Mouse (Mus musculus): Measurements from ENCODE around the gene Bdh1. TPM values are rescaled to one million over a fixed set of nuclear protein-coding genes. Genes with fewer than 3 reads are reported as not detected.

Bdh1 gene
- total RNA-seq, 1 experiment, result 12.0 TPM

GRCm38 (mm10) chr16:31437358-31437757 lies 15.3 kb downstream of the Bdh1 start:
- H3K27ac ChIP-seq (ENCODE audit: insufficient read depth, low read depth, low read length, poor library complexity, severe bottlenecking), result no peak overlapping the region
- in situ Hi-C loops (cut with MboI; ENCODE audit: low sequenced_read_pairs in 2 of 2, unreplicated experiment in 2 of 2), result no loop called here

GRCm38 (mm10) chr16:31439529-31439928 lies 17.4 kb downstream of the Bdh1 start:
- Histone ChIP-seq H3K9ac (ENCODE audit: insufficient read depth, low read depth, low read length, poor library complexity, severe bottlenecking) (no peak overlapping the region), H3K4me3 (ENCODE audit: insufficient read depth in 1 of 2, low read depth in 1 of 2, low read length in 2 of 2, poor library complexity in 1 of 2, severe bottlenecking in 1 of 2) (no peak overlapping the region), H3K4me1 (ENCODE audit: control insufficient read depth in 2 of 2, insufficient read depth in 2 of 2, low read length in 2 of 2, poor library complexity in 1 of 2) (peaks cover 1 to 6% of the 10 kb centered on the region in 2 experiments; a peak in 2 of 4 replicates), H3K9me3 (ENCODE audit: control insufficient read depth, insufficient read depth, low read depth, low read length) (no peaks in the 10 kb centered on the region), H3K36me3 (ENCODE audit: control insufficient read depth, insufficient read depth, low read length, poor library complexity, severe bottlenecking) (no peaks in the 10 kb centered on the region), H3K27ac (ENCODE audit: insufficient read depth, low read depth, low read length, poor library complexity, severe bottlenecking) (no peak overlapping the region)
- in situ Hi-C loops (cut with MboI; ENCODE audit: low sequenced_read_pairs in 2 of 2, unreplicated experiment in 2 of 2), result no loop called here
- DNase-seq (ENCODE audit: low read depth, low spot score), result no peak
- TF ChIP-seq ZNF384 (IDR thresholded peaks at IDR 0.05; ENCODE audit: low read depth, low read length), result no peak
- no peak for TF ChIP-seq MAFK (IDR thresholded peaks at IDR 0.05; ENCODE audit: insufficient read depth, low read depth, low read length)
- no peak for TF ChIP-seq HCFC1 (IDR thresholded peaks at IDR 0.05; ENCODE audit: borderline replicate concordance, insufficient read depth, low read length)
- TF ChIP-seq CHD2 (IDR thresholded peaks at IDR 0.05; ENCODE audit: low read depth, low read length), result no peak
- TF ChIP-seq ZC3H11A (IDR thresholded peaks at IDR 0.05; ENCODE audit: borderline replicate concordance, low read depth, low read length), result no peak

More at GRCm38 (mm10) chr16:31437358-31437757, 15.3 kb downstream of the Bdh1 start:
- peaks cover 3 to 10% of the 10 kb centered on the region in 2 experiments; a peak in 2 of 4 replicates for H3K4me1 ChIP-seq (ENCODE audit: control insufficient read depth in 2 of 2, insufficient read depth in 2 of 2, low read length in 2 of 2, poor library complexity in 1 of 2)
- H3K9me3 ChIP-seq (ENCODE audit: control insufficient read depth, insufficient read depth, low read depth, low read length), result no peaks in the 10 kb centered on the region
- TF ChIP-seq MAFK (IDR thresholded peaks at IDR 0.05; ENCODE audit: insufficient read depth, low read depth, low read length) (no peak), HCFC1 (IDR thresholded peaks at IDR 0.05; ENCODE audit: borderline replicate concordance, insufficient read depth, low read length) (no peak)
- no peak overlapping the region for H3K4me3 ChIP-seq (ENCODE audit: insufficient read depth in 1 of 2, low read depth in 1 of 2, low read length in 2 of 2, poor library complexity in 1 of 2, severe bottlenecking in 1 of 2)
- DNase-seq (ENCODE audit: low read depth, low spot score), result no peak
- no peaks in the 10 kb centered on the region for H3K36me3 ChIP-seq (ENCODE audit: control insufficient read depth, insufficient read depth, low read length, poor library complexity, severe bottlenecking)
- H3K9ac ChIP-seq (ENCODE audit: insufficient read depth, low read depth, low read length, poor library complexity, severe bottlenecking), result no peak overlapping the region

- DNase-seq (ENCODE audit: low read depth, low spot score), result no peak
- Histone ChIP-seq H3K27ac (ENCODE audit: insufficient read depth, low read depth, low read length, poor library complexity, severe bottlenecking) (no peak overlapping the region), H3K36me3 (ENCODE audit: control insufficient read depth, insufficient read depth, low read length, poor library complexity, severe bottlenecking) (no peaks in the 10 kb centered on the region), H3K9ac (ENCODE audit: insufficient read depth, low read depth, low read length, poor library complexity, severe bottlenecking) (no peak overlapping the region), H3K9me3 (ENCODE audit: control insufficient read depth, insufficient read depth, low read depth, low read length) (no peaks in the 10 kb centered on the region), H3K4me1 (ENCODE audit: control insufficient read depth in 2 of 2, insufficient read depth in 2 of 2, low read length in 2 of 2, poor library complexity in 1 of 2) (peaks cover 0 to 2% of the 10 kb centered on the region in 2 experiments; a peak in 2 of 4 replicates), H3K4me3 (ENCODE audit: insufficient read depth in 1 of 2, low read depth in 1 of 2, low read length in 2 of 2, poor library complexity in 1 of 2, severe bottlenecking in 1 of 2) (no peak overlapping the region)
- TF ChIP-seq ZNF384 (IDR thresholded peaks at IDR 0.05; ENCODE audit: low read depth, low read length) (no peak), HCFC1 (IDR thresholded peaks at IDR 0.05; ENCODE audit: borderline replicate concordance, insufficient read depth, low read length) (no peak), ZC3H11A (IDR thresholded peaks at IDR 0.05; ENCODE audit: borderline replicate concordance, low read depth, low read length) (no peak), CHD2 (IDR thresholded peaks at IDR 0.05; ENCODE audit: low read depth, low read length) (no peak), MAFK (IDR thresholded peaks at IDR 0.05; ENCODE audit: insufficient read depth, low read depth, low read length) (no peak)
- in situ Hi-C loops (cut with MboI; ENCODE audit: low sequenced_read_pairs in 2 of 2, unreplicated experiment in 2 of 2), result no loop called here
Measured at GRCm38 (mm10) chr16:31440046-31440445, 18.0 kb downstream of the Bdh1 start.

GRCm38 (mm10) chr16:31444521-31444920 lies 22.4 kb downstream of the Bdh1 start:
- DNase-seq (ENCODE audit: low read depth, low spot score), result no peak
- TF ChIP-seq CHD2 (IDR thresholded peaks at IDR 0.05; ENCODE audit: low read depth, low read length) (no peak), ZC3H11A (IDR thresholded peaks at IDR 0.05; ENCODE audit: borderline replicate concordance, low read depth, low read length) (no peak), ZNF384 (IDR thresholded peaks at IDR 0.05; ENCODE audit: low read depth, low read length) (no peak), HCFC1 (IDR thresholded peaks at IDR 0.05; ENCODE audit: borderline replicate concordance, insufficient read depth, low read length) (no peak), MAFK (IDR thresholded peaks at IDR 0.05; ENCODE audit: insufficient read depth, low read depth, low read length) (no peak)
- in situ Hi-C loops (cut with MboI; ENCODE audit: low sequenced_read_pairs in 2 of 2, unreplicated experiment in 2 of 2), result no loop called here

More at GRCm38 (mm10) chr16:31444521-31444920, 22.4 kb downstream of the Bdh1 start:
- no peak overlapping the region for H3K4me3 ChIP-seq (ENCODE audit: insufficient read depth in 1 of 2, low read depth in 1 of 2, low read length in 2 of 2, poor library complexity in 1 of 2, severe bottlenecking in 1 of 2)
- no peaks in the 10 kb centered on the region for H3K4me1 ChIP-seq (ENCODE audit: control insufficient read depth in 2 of 2, insufficient read depth in 2 of 2, low read length in 2 of 2, poor library complexity in 1 of 2)
- no peaks in the 10 kb centered on the region for H3K36me3 ChIP-seq (ENCODE audit: control insufficient read depth, insufficient read depth, low read length, poor library complexity, severe bottlenecking)
- no peak overlapping the region for H3K27ac ChIP-seq (ENCODE audit: insufficient read depth, low read depth, low read length, poor library complexity, severe bottlenecking)
- H3K9ac ChIP-seq (ENCODE audit: insufficient read depth, low read depth, low read length, poor library complexity, severe bottlenecking), result no peak overlapping the region
- no peaks in the 10 kb centered on the region for H3K9me3 ChIP-seq (ENCODE audit: control insufficient read depth, insufficient read depth, low read depth, low read length)
